Mouse (Mus musculus) midbrain, postnatal 0 days (tissue): ENCODE measurements around the gene Ttll13. TPM values are rescaled to one million over a fixed set of nuclear protein-coding genes. Genes with fewer than 3 reads are reported as not detected.

ENCODE experiments used
- ATAC-seq: fragments of 200-750 bp; cut with Nextera tagmentation; 2 replicates; pipeline ENCODE4 v1.8.0; 2017; ENCODE audit warnings: moderate number of reproducible peaks, mild to moderate bottlenecking, moderate TSS enrichment, moderate library complexity; ENCODE audit not compliant: low FRiP score
- DNase-seq: peaks from one replicate; pipeline ENCODE4 v3.0.0-alpha.2; 2015; ENCODE audit warnings: low spot score
- H3K27ac ChIP-seq: fragments of 300-500 bp; sonication (generic); 2 replicates; pipeline ENCODE4 v1.5.1; 2014; ENCODE audit warnings: low read depth, mild to moderate bottlenecking, low read length, mixed read lengths
- H3K27me3 ChIP-seq: fragments of 300-500 bp; sonication (generic); 2 replicates; pipeline ENCODE4 v1.6.1; 2014; ENCODE audit warnings: low read length, control low read depth, mixed read lengths; ENCODE audit not compliant: insufficient read depth
- H3K36me3 ChIP-seq: fragments of 300-500 bp; sonication (generic); 2 replicates; pipeline ENCODE4 v1.6.1; 2014; ENCODE audit warnings: low read length, control low read depth, mixed read lengths; ENCODE audit not compliant: insufficient read depth
- H3K4me1 ChIP-seq: fragments of 300-500 bp; sonication (generic); 2 replicates; pipeline ENCODE4 v1.6.1; 2014; ENCODE audit warnings: mild to moderate bottlenecking, control low read depth, antibody characterized with exemption, low read length, mixed read lengths; ENCODE audit not compliant: insufficient read depth
- H3K4me2 ChIP-seq: fragments of 300-500 bp; sonication (generic); 2 replicates; pipeline ENCODE4 v1.6.1; 2014; ENCODE audit warnings: low read depth, mild to moderate bottlenecking, low read length, mixed read lengths; ENCODE audit not compliant: poor library complexity, severe bottlenecking
- H3K4me3 ChIP-seq: fragments of 300-500 bp; sonication (generic); 2 replicates; pipeline ENCODE4 v1.5.1; 2014; ENCODE audit warnings: low read depth, mild to moderate bottlenecking, low read length, moderate library complexity
- H3K9ac ChIP-seq: fragments of 300-500 bp; sonication (generic); replicated peaks from 2 replicates; pipeline ENCODE4 v1.6.1; 2014; ENCODE audit warnings: mild to moderate bottlenecking, low read length, moderate library complexity, mixed read lengths; ENCODE audit not compliant: poor library complexity, severe bottlenecking
- H3K9me3 ChIP-seq: fragments of 300-500 bp; sonication (generic); 2 replicates; pipeline ENCODE4 v1.6.1; 2016; ENCODE audit warnings: low read length, control low read depth
- CTCF ChIP-seq: IDR thresholded peaks from 2 replicates; pipeline ENCODE4 v1.5.1; 2016; ENCODE audit warnings: antibody characterized with exemption, mild to moderate bottlenecking
- WGBS: fragments of 180-500 bp; shearing (Covaris S2); extraction: QIAGEN DNeasy Blood & Tissue Kit; methylation state at CpG from one replicate; pipeline ENCODE4 v1.1.7; 2014; 5-methylcytosine and 5-hydroxymethylcytosine counted together
- polyA plus RNA-seq: library from polyadenylated mRNA; unstranded; fragments of >200 nt; fragmentation: Nextera tagmentation; extraction: Ambion mirVana; gene quantifications from 2 replicates; pipeline ENCODE4 v1.2.1, GENCODE M21; 2015
- total RNA-seq: library from RNA; depleted of rRNA; stranded (reverse); fragments of >200 nt; gene quantifications from 2 replicates; pipeline ENCODE4 v1.2.3, GENCODE M21; 2014

Ttll13 gene
- total and polyA plus RNA-seq, 2 experiments from 2014 or later, result 1.2 to 3.2 TPM

- no peak overlapping the region for H3K27ac ChIP-seq
- H3K27me3 ChIP-seq, result no peaks in the 10 kb centered on the region; the same call in 1 of the 2 replicates
- peak overlapping the region; percentile 76 for H3K4me2 ChIP-seq
- ATAC-seq (peak; percentile 36; the same call in 1 of the 2 replicates), DNase-seq (no peak)
- H3K9ac ChIP-seq, result peak overlapping the region; percentile 60
- H3K36me3 ChIP-seq, result 0 out of 2 replicates have a peak, but pooled peaks cover 3% of the 10 kb centered on the region
- H3K4me3 ChIP-seq, result peak overlapping the region; percentile 68
- H3K4me1 ChIP-seq, result no peaks in the 10 kb centered on the region
- no peak for TF ChIP-seq CTCF
- WGBS, result 2% methylated on average over 29 of the region's 29 CpGs
- no peaks in the 10 kb centered on the region for H3K9me3 ChIP-seq
Observed at GRCm38 (mm10) chr7:80231971-80232488, 14.1 kb upstream of the Ttll13 start.

- H3K27me3 ChIP-seq, result no peaks in the 10 kb centered on the region; the same call in 1 of the 2 replicates
- 0 out of 2 replicates have a peak, but pooled peaks cover 3% of the 10 kb centered on the region for H3K36me3 ChIP-seq
- DNase-seq (peak; percentile 97), ATAC-seq (peak; percentile 95)
- no peak for TF ChIP-seq CTCF
- peak within 1 kb of the TSS; percentile 67; the same call in 1 of the 2 replicates for H3K27ac ChIP-seq
- under 1% methylated on average over 56 of the region's 56 CpGs for WGBS
- no peaks in the 10 kb centered on the region for H3K9me3 ChIP-seq
- peak within 1 kb of the TSS; percentile 62 for H3K9ac ChIP-seq
- H3K4me1 ChIP-seq, result no peaks in the 10 kb centered on the region
- peak within 1 kb of the TSS; percentile 68 for H3K4me3 ChIP-seq
- peak within 1 kb of the TSS; percentile 76 for H3K4me2 ChIP-seq
Observed at GRCm38 (mm10) chr7:80232489-80233029, 13.6 kb upstream of the Ttll13 start, which contains the start of the genes Cib1 and Gdpgp1. Cib1 (minus strand) TSS chr7:80232813. Gdpgp1 (plus strand) TSS chr7:80232865.

- Histone ChIP-seq H3K4me1 (no peaks in the 10 kb centered on the region), H3K9me3 (no peaks in the 10 kb centered on the region), H3K4me3 (peak overlapping the region; percentile 68; the same call in 1 of the 2 replicates), H3K36me3 (peaks cover 7% of the 10 kb centered on the region; the same call in 1 of the 2 replicates), H3K27me3 (no peaks in the 10 kb centered on the region; the same call in 1 of the 2 replicates), H3K9ac (no peak overlapping the region), H3K4me2 (peak overlapping the region; percentile 76), H3K27ac (no peak overlapping the region)
- ATAC-seq (no peak), DNase-seq (no peak)
- TF ChIP-seq CTCF, result no peak
- WGBS, result 57% methylated on average over 9 of the region's 9 CpGs
Observed at GRCm38 (mm10) chr7:80233799-80234198, 12.4 kb upstream of the Ttll13 start.

- Histone ChIP-seq H3K4me3 (no peak overlapping the region), H3K36me3 (peaks cover 19% of the 10 kb centered on the region), H3K4me2 (no peak overlapping the region), H3K27me3 (no peaks in the 10 kb centered on the region), H3K9ac (no peak overlapping the region), H3K9me3 (no peaks in the 10 kb centered on the region), H3K27ac (no peak overlapping the region), H3K4me1 (no peaks in the 10 kb centered on the region)
- ATAC-seq (no peak), DNase-seq (no peak)
- TF ChIP-seq CTCF, result no peak
- 91% methylated on average over 10 of the region's 10 CpGs for WGBS
Observed at GRCm38 (mm10) chr7:80238542-80238941, 7.6 kb upstream of the Ttll13 start.

- Histone ChIP-seq H3K4me3 (no peak overlapping the region), H3K9ac (no peak overlapping the region), H3K27ac (no peak overlapping the region), H3K4me2 (no peak overlapping the region), H3K27me3 (no peaks in the 10 kb centered on the region), H3K9me3 (no peaks in the 10 kb centered on the region), H3K36me3 (peaks cover 19% of the 10 kb centered on the region), H3K4me1 (no peaks in the 10 kb centered on the region)
- no peak for ATAC-seq
- WGBS, result 87% methylated on average over 4 of the region's 4 CpGs
- TF ChIP-seq CTCF, result no peak
- DNase-seq, result no peak
Observed at GRCm38 (mm10) chr7:80241661-80242060, 4.5 kb upstream of the Ttll13 start.

GRCm38 (mm10) chr7:80244851-80245250 is 1.3 kb upstream of the Ttll13 start:
- Histone ChIP-seq H3K9ac (no peak overlapping the region), H3K4me1 (no peaks in the 10 kb centered on the region), H3K4me2 (no peak overlapping the region), H3K36me3 (peaks cover 5% of the 10 kb centered on the region), H3K9me3 (no peaks in the 10 kb centered on the region), H3K27ac (no peak overlapping the region), H3K4me3 (no peak overlapping the region), H3K27me3 (no peaks in the 10 kb centered on the region)
- DNase-seq (no peak), ATAC-seq (no peak)
- WGBS, result 93% methylated on average over 4 of the region's 4 CpGs
- no peak for TF ChIP-seq CTCF
